Mouse (Mus musculus) left cerebral cortex, adult 8-10 months (tissue): Measurements from ENCODE around the gene Stambpl1. TPM values are rescaled to one million over a fixed set of nuclear protein-coding genes. Genes with fewer than 3 reads are reported as not detected.
"Not testable (repeated sequence)": the region's sequence is repeated elsewhere in the genome, so short reads cannot be mapped to it uniquely, and the experiment has no call there.

ENCODE experiments used
- DNase-seq, 2 experiments: peaks; one replicate each; pipeline ENCODE4 v3.0.0; 2022; ENCODE audit warnings: low spot score in 2 of 2
- total RNA-seq, 4 experiments: library from RNA; stranded (reverse); gene quantifications; 2 replicates each; pipeline ENCODE4 v1.2.4; 2022

Gene Stambpl1
- total RNA-seq, 4 experiments from 2014 or later, result 19.1 to 21.7 (median 20.7) TPM

- no peak for DNase-seq
These were observed 6.0 kb downstream of the Stambpl1 start for GRCm38 (mm10) chr19:34198066-34198465.

GRCm38 (mm10) chr19:34198901-34199300 is 6.9 kb downstream of the Stambpl1 start:
- DNase-seq, result no peak

- DNase-seq, result no peak
These were observed 7.5 kb downstream of the Stambpl1 start for GRCm38 (mm10) chr19:34199488-34199887.

- DNase-seq, result no peak
These were observed 10.6 kb downstream of the Stambpl1 start for GRCm38 (mm10) chr19:34202668-34203067.

GRCm38 (mm10) chr19:34206128-34206527 is 14.1 kb downstream of the Stambpl1 start:
- DNase-seq, result not testable (repeated sequence)

- no peak for DNase-seq
These were observed 14.9 kb downstream of the Stambpl1 start for GRCm38 (mm10) chr19:34206760-34207440.

- no peak for DNase-seq
These were observed 17.0 kb downstream of the Stambpl1 start for GRCm38 (mm10) chr19:34209031-34209430.

GRCm38 (mm10) chr19:34209930-34210581 is 18.0 kb downstream of the Stambpl1 start:
- DNase-seq, result no peak

- DNase-seq, result no peak
These were observed 18.8 kb downstream of the Stambpl1 start for GRCm38 (mm10) chr19:34210841-34211240.

- DNase-seq, result no peak
These were observed 20.6 kb downstream of the Stambpl1 start for GRCm38 (mm10) chr19:34212489-34213250.

GRCm38 (mm10) chr19:34213251-34213645 is 21.2 kb downstream of the Stambpl1 start:
- DNase-seq, result no peak

GRCm38 (mm10) chr19:34214136-34214535 is 22.1 kb downstream of the Stambpl1 start:
- DNase-seq, result no peak

- no peak for DNase-seq
These were observed 24.9 kb downstream of the Stambpl1 start for GRCm38 (mm10) chr19:34216956-34217355.

GRCm38 (mm10) chr19:34217761-34218160 is 25.7 kb downstream of the Stambpl1 start:
- DNase-seq, result no peak

- no peak for DNase-seq
These were observed 27.4 kb downstream of the Stambpl1 start for GRCm38 (mm10) chr19:34219260-34219968.

- no peak for DNase-seq
These were observed 28.8 kb downstream of the Stambpl1 start for GRCm38 (mm10) chr19:34220732-34221380.

GRCm38 (mm10) chr19:34222805-34223204 is 30.8 kb downstream of the Stambpl1 start:
- no peak for DNase-seq

- DNase-seq, result no peak
These were observed 39.6 kb downstream of the Stambpl1 start for GRCm38 (mm10) chr19:34231596-34231995.

GRCm38 (mm10) chr19:34232326-34232725 is 40.3 kb downstream of the Stambpl1 start:
- DNase-seq, result no peak

GRCm38 (mm10) chr19:34233944-34234343 is 41.9 kb downstream of the Stambpl1 start:
- DNase-seq, result no peak

- DNase-seq, result no peak
These were observed 44.0 kb downstream of the Stambpl1 start for GRCm38 (mm10) chr19:34236049-34236448.
